Mouse (Mus musculus): ENCODE measurements at regions not wholly inside any gene's neighbourhood (a gene's known extent, or its start where the extent isn't known, plus 50 kb on each side); places are given as distances from the start of the nearest gene placed in this dataset.

DNA sequence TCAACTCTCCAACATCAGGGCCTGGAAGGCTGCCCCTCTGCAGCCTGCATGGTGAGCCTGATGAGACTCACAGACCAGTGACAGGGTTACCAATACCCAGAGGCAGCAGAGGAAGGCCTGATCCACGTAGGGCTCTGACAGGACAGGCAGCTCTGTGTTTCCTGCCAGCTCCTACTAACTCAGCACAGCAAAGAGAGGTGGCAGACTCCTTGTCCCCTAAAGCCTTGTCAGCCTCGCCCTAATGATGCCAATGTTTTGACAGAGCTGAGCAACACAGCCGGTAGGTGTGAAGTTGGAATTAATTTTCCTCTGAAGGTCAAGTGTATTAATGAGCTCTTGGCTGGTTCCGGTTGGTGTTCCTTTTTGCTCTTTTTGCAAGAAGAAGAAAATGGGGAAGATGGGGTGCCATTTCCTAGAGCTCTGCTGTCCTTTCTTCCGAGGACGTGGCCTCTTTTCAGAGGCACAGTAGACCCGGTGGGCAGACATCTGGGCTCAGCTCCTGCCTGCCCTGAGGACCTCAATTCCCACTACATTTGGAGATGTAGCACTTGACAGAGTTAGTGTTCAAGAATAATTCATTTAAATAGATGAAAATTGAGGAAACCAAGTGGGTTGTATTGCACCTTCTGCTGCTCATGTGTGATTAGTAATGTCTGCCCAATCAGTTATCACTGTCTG, 395.5 kb upstream of the Tbx3 start:
- WGBS, result 71% methylated on average over 7 of the region's 7 CpGs
- 0 out of 2 replicates have a peak, but pooled peaks cover 4% of the 10 kb centered on the region for H3K4me1 ChIP-seq (ENCODE audit: control insufficient read depth, insufficient read depth, low read length)
- DNase-seq (ENCODE audit: low spot score) (no peak), ATAC-seq (ENCODE audit: low FRiP score, low read depth) (no peak)
- no peaks in the 10 kb centered on the region for H3K36me3 ChIP-seq (ENCODE audit: control insufficient read depth, insufficient read depth, low read length)
- H3K9ac ChIP-seq (ENCODE audit: low read depth, low read length, severe bottlenecking), result no peak overlapping the region
- no peak for TF ChIP-seq POLR2A (IDR thresholded peaks at IDR 0.05; ENCODE audit: borderline replicate concordance, extremely low read depth, insufficient read depth, insufficient read length)
- H3K9me3 ChIP-seq (ENCODE audit: control insufficient read depth, low read length), result no peaks in the 10 kb centered on the region
- H3K4me2 ChIP-seq (replicated peaks; ENCODE audit: low read depth, low read length, severe bottlenecking), result no peak overlapping the region
- H3K4me3 ChIP-seq (replicated peaks; ENCODE audit: low read length), result no peak overlapping the region
- H3K27me3 ChIP-seq (ENCODE audit: control insufficient read depth, insufficient read depth, low read length), result no peaks in the 10 kb centered on the region
- H3K27ac ChIP-seq (replicated peaks; ENCODE audit: low read depth, low read length), result no peak overlapping the region

DNA sequence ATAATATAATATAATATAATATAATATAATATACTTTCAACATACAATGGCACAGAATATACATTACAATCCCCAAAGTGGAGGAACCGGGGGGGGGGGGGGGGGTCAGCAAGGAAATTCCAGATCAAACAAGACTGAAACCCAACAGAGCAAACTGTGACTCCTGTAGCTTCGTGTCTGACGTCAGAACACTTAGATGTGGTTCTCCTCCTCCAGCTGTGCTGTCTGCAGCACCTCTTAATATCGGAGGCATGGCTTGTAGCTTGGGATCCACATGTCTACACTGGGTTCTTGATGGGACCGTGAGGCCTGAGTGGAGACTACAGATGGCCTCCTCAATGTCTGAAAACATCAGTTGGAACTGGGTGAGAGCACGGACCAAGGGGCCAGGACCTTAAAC, 390.3 kb upstream of the Tbx3 start:
- TF ChIP-seq POLR2A (IDR thresholded peaks at IDR 0.05; ENCODE audit: borderline replicate concordance, extremely low read depth, insufficient read depth, insufficient read length), result no peak
- Histone ChIP-seq H3K27ac (replicated peaks; ENCODE audit: low read depth, low read length) (no peak overlapping the region), H3K36me3 (ENCODE audit: control insufficient read depth, insufficient read depth, low read length) (no peaks in the 10 kb centered on the region), H3K9me3 (ENCODE audit: control insufficient read depth, low read length) (no peaks in the 10 kb centered on the region), H3K4me2 (replicated peaks; ENCODE audit: low read depth, low read length, severe bottlenecking) (no peak overlapping the region), H3K4me3 (replicated peaks; ENCODE audit: low read length) (no peak overlapping the region), H3K27me3 (ENCODE audit: control insufficient read depth, insufficient read depth, low read length) (no peaks in the 10 kb centered on the region), H3K4me1 (ENCODE audit: control insufficient read depth, insufficient read depth, low read length) (no peaks in the 10 kb centered on the region), H3K9ac (ENCODE audit: low read depth, low read length, severe bottlenecking) (no peak overlapping the region)
- 67% methylated on average over 6 of the region's 6 CpGs for WGBS
- no peak for ATAC-seq (ENCODE audit: low FRiP score, low read depth)
- DNase-seq (ENCODE audit: low spot score), result no peak

DNA sequence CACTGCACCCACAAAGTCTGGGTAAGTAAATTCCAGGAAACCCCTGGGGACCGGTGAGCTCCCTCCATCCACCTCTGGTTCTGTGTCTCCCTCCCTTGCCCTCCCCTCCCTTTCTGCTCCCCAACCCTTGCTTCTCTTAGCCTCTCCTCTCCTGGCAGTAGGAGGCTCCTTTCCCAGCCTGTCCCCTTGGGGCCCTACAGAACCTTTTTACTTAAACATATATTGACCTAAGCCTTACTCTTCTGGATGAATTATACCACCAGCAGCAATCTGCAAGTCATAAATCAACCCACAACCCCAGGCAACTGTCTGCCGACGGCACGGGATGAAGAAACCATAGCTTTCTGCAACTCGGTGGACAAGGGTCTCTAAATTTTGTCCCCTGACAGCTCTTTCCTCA, 380.7 kb upstream of the Tbx3 start:
- no peaks in the 10 kb centered on the region for H3K4me1 ChIP-seq (ENCODE audit: control insufficient read depth, insufficient read depth, low read length)
- no peak for DNase-seq (ENCODE audit: low spot score)
- H3K36me3 ChIP-seq (ENCODE audit: control insufficient read depth, insufficient read depth, low read length), result no peaks in the 10 kb centered on the region
- H3K4me3 ChIP-seq (replicated peaks; ENCODE audit: low read length), result no peak overlapping the region
- H3K27ac ChIP-seq (replicated peaks; ENCODE audit: low read depth, low read length), result no peak overlapping the region
- 20% methylated on average over 5 of the region's 5 CpGs for WGBS
- no peak overlapping the region for H3K9ac ChIP-seq (ENCODE audit: low read depth, low read length, severe bottlenecking)
- TF ChIP-seq POLR2A (IDR thresholded peaks at IDR 0.05; ENCODE audit: borderline replicate concordance, extremely low read depth, insufficient read depth, insufficient read length), result no peak
- ATAC-seq (ENCODE audit: low FRiP score, low read depth), result no peak
- H3K9me3 ChIP-seq (ENCODE audit: control insufficient read depth, low read length), result no peaks in the 10 kb centered on the region
- no peak overlapping the region for H3K4me2 ChIP-seq (replicated peaks; ENCODE audit: low read depth, low read length, severe bottlenecking)
- peaks cover 20% of the 10 kb centered on the region for H3K27me3 ChIP-seq (ENCODE audit: control insufficient read depth, insufficient read depth, low read length)

DNA sequence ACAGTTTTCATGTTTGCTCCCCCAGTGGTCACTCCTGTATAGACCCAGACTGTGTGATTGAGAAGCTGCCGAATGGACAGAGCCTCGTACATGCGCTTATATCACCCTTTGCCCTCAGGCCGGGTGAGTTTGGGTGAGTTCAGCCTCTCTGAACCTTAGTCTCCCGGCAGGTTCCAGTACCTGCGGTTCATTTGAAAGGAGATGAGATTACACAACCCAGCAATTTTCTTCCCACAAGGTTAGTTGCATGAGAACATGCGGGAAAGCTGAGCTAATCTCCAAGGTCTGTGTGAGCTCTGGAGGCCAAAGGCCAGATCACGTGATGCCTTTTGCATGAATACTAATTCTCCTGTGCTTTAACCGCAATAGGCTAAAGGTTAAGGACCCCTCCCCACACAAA, 378.1 kb upstream of the Tbx3 start:
- no peak overlapping the region for H3K9ac ChIP-seq (ENCODE audit: low read depth, low read length, severe bottlenecking)
- no peak overlapping the region for H3K4me3 ChIP-seq (replicated peaks; ENCODE audit: low read length)
- H3K4me1 ChIP-seq (ENCODE audit: control insufficient read depth, insufficient read depth, low read length), result no peaks in the 10 kb centered on the region
- no peaks in the 10 kb centered on the region for H3K36me3 ChIP-seq (ENCODE audit: control insufficient read depth, insufficient read depth, low read length)
- no peaks in the 10 kb centered on the region for H3K9me3 ChIP-seq (ENCODE audit: control insufficient read depth, low read length)
- no peak for TF ChIP-seq POLR2A (IDR thresholded peaks at IDR 0.05; ENCODE audit: borderline replicate concordance, extremely low read depth, insufficient read depth, insufficient read length)
- ATAC-seq (ENCODE audit: low FRiP score, low read depth) (no peak), DNase-seq (ENCODE audit: low spot score) (no peak)
- H3K27ac ChIP-seq (replicated peaks; ENCODE audit: low read depth, low read length), result no peak overlapping the region
- WGBS, result 48% methylated on average over 9 of the region's 9 CpGs
- peaks cover 14% of the 10 kb centered on the region for H3K27me3 ChIP-seq (ENCODE audit: control insufficient read depth, insufficient read depth, low read length)
- no peak overlapping the region for H3K4me2 ChIP-seq (replicated peaks; ENCODE audit: low read depth, low read length, severe bottlenecking)

GRCm38 (mm10) chr5:119292889-119293288, 377.6 kb upstream of the Tbx3 start:
- no peak for TF ChIP-seq POLR2A (IDR thresholded peaks at IDR 0.05; ENCODE audit: borderline replicate concordance, extremely low read depth, insufficient read depth, insufficient read length)
- WGBS, result 94% methylated on average over 1 of the region's 1 CpGs
- Histone ChIP-seq H3K36me3 (ENCODE audit: control insufficient read depth, insufficient read depth, low read length) (no peaks in the 10 kb centered on the region), H3K4me3 (replicated peaks; ENCODE audit: low read length) (no peak overlapping the region), H3K27ac (replicated peaks; ENCODE audit: low read depth, low read length) (no peak overlapping the region), H3K4me1 (ENCODE audit: control insufficient read depth, insufficient read depth, low read length) (no peaks in the 10 kb centered on the region), H3K9ac (ENCODE audit: low read depth, low read length, severe bottlenecking) (no peak overlapping the region), H3K9me3 (ENCODE audit: control insufficient read depth, low read length) (no peaks in the 10 kb centered on the region), H3K4me2 (replicated peaks; ENCODE audit: low read depth, low read length, severe bottlenecking) (no peak overlapping the region), H3K27me3 (ENCODE audit: control insufficient read depth, insufficient read depth, low read length) (peaks cover 14% of the 10 kb centered on the region)
- DNase-seq (ENCODE audit: low spot score), result no peak
- ATAC-seq (ENCODE audit: low FRiP score, low read depth), result no peak

Data from limb, embryonic 14.5 days (tissue).